Mouse (Mus musculus) MEL (cell line): ENCODE measurements around the gene Gm49661. TPM values are rescaled to one million over a fixed set of nuclear protein-coding genes. Genes with fewer than 3 reads are reported as not detected.

Experiments
- DNase-seq: peaks from one replicate; pipeline ENCODE4 v3.0.0; 2011; ENCODE audit warnings: low read depth, low spot score
- H3K27ac ChIP-seq: 2 replicates; pipeline ENCODE4 v1.5.1; 2012; ENCODE audit warnings: low read depth, mild to moderate bottlenecking, control low read depth, low read length, moderate library complexity; ENCODE audit not compliant: control insufficient read depth
- H3K27me3 ChIP-seq, 2 experiments: fragments of 150-350 bp in 1 of 2; sonication (generic) in 1 of 2; 2 replicates each; pipeline ENCODE4 v1.6.1; 2012; ENCODE audit warnings: low read length in 2 of 2, mild to moderate bottlenecking in 2 of 2, improper control_type of control experiment in 1 of 2, moderate library complexity in 1 of 2; ENCODE audit not compliant: insufficient read depth in 2 of 2, control insufficient read depth in 1 of 2
- H3K36me3 ChIP-seq, 2 experiments: 2 replicates each; pipeline ENCODE4 v1.6.1; 2012 to 2014; ENCODE audit warnings: low read length in 2 of 2, improper control_type of control experiment in 1 of 2, inconsistent platforms in 1 of 2, mild to moderate bottlenecking in 1 of 2; ENCODE audit not compliant: insufficient read depth in 2 of 2, control insufficient read depth in 1 of 2
- H3K4me1 ChIP-seq, 2 experiments: fragments of 150-350 bp in 1 of 2; sonication (generic) in 1 of 2; 2 replicates each; pipeline ENCODE4 v1.6.1; 2012; ENCODE audit warnings: low read length in 2 of 2, improper control_type of control experiment in 1 of 2, mild to moderate bottlenecking in 1 of 2; ENCODE audit not compliant: insufficient read depth in 2 of 2, control insufficient read depth in 1 of 2
- H3K4me3 ChIP-seq, 2 experiments: fragments of 150-350 bp in 1 of 2; sonication (generic) in 1 of 2; 2 replicates each; pipeline ENCODE4 v1.5.1; 2012; ENCODE audit warnings: low read depth in 2 of 2, low read length in 2 of 2, mild to moderate bottlenecking in 2 of 2, moderate library complexity in 2 of 2, control low read depth in 1 of 2, improper control_type of control experiment in 1 of 2; ENCODE audit not compliant: control insufficient read depth in 1 of 2, insufficient read depth in 1 of 2
- H3K79me2 ChIP-seq: 2 replicates; pipeline ENCODE4 v1.6.1; 2012; ENCODE audit warnings: mild to moderate bottlenecking, low read length, moderate library complexity; ENCODE audit not compliant: control insufficient read depth, poor library complexity, insufficient read depth
- H3K9ac ChIP-seq: 2 replicates; pipeline ENCODE4 v1.6.1; 2012; ENCODE audit warnings: low read depth, mild to moderate bottlenecking, control low read depth, low read length, moderate library complexity; ENCODE audit not compliant: control insufficient read depth, poor library complexity, severe bottlenecking
- H3K9me3 ChIP-seq: fragments of 150-350 bp; sonication (generic); replicated peaks from 2 replicates; pipeline ENCODE4 v1.6.1; 2012; ENCODE audit warnings: mild to moderate bottlenecking, low read length, improper control_type of control experiment, moderate library complexity; ENCODE audit not compliant: insufficient read depth
- BHLHE40 ChIP-seq: IDR thresholded peaks from 2 replicates; pipeline ENCODE4 v1.6.1; 2012; ENCODE audit warnings: low read depth, mild to moderate bottlenecking, inconsistent platforms, low read length, improper control_type of control experiment, borderline replicate concordance
- CTCF ChIP-seq, 3 experiments: IDR thresholded peaks in 2 of 3; conservative IDR thresholded peaks in 1 of 3; 2 replicates each; pipeline ENCODE4 v1.5.1; 2011 to 2012; ENCODE audit warnings: low read length in 3 of 3, low read depth in 2 of 3, mild to moderate bottlenecking in 2 of 3, improper control_type of control experiment in 1 of 3, inconsistent platforms in 1 of 3, mixed read lengths in 1 of 3, moderate library complexity in 1 of 3; ENCODE audit not compliant: control insufficient read depth in 1 of 3, insufficient read depth in 1 of 3, poor library complexity in 1 of 3, severe bottlenecking in 1 of 3
- EP300 ChIP-seq, 2 experiments: IDR thresholded peaks; 2 replicates each; pipeline ENCODE4 v1.6.1; 2011; ENCODE audit warnings: improper control_type of control experiment in 2 of 2, low read length in 2 of 2, low read depth in 1 of 2, mild to moderate bottlenecking in 1 of 2
- GABPA ChIP-seq: IDR thresholded peaks from 2 replicates; pipeline ENCODE4 v1.6.1; 2012; ENCODE audit warnings: low read depth, mild to moderate bottlenecking, inconsistent platforms, low read length, improper control_type of control experiment, moderate library complexity
- GATA1 ChIP-seq: IDR thresholded peaks from 2 replicates; pipeline ENCODE4 v1.6.1; 2011; ENCODE audit warnings: low read depth, low read length, improper control_type of control experiment
- HCFC1 ChIP-seq: IDR thresholded peaks from 2 replicates; pipeline ENCODE4 v1.6.1; 2012; ENCODE audit warnings: low read depth, mild to moderate bottlenecking, inconsistent platforms, low read length, improper control_type of control experiment, moderate library complexity
- JUND ChIP-seq: IDR thresholded peaks from 2 replicates; pipeline ENCODE4 v1.6.1; 2011; ENCODE audit warnings: low read depth, mild to moderate bottlenecking, improper control_type of control experiment, low read length
- KAT2A ChIP-seq: conservative IDR thresholded peaks from 2 replicates; pipeline ENCODE4 v1.6.1; 2012; ENCODE audit warnings: low read depth, low read length, improper control_type of control experiment, inconsistent platforms
- MAZ ChIP-seq: IDR thresholded peaks from 2 replicates; pipeline ENCODE4 v1.6.1; 2012; ENCODE audit warnings: low read depth, mild to moderate bottlenecking, inconsistent platforms, low read length, improper control_type of control experiment
- MEF2A ChIP-seq: IDR thresholded peaks from 2 replicates; pipeline ENCODE4 v1.6.1; 2014; ENCODE audit warnings: low read depth, mild to moderate bottlenecking, inconsistent platforms, low read length, improper control_type of control experiment; ENCODE audit not compliant: poor library complexity, insufficient replicate concordance, severe bottlenecking; ENCODE audit errors: extremely low read depth
- NELFE ChIP-seq: IDR thresholded peaks from 2 replicates; pipeline ENCODE4 v1.6.1; 2011; ENCODE audit warnings: low read depth, low read length, improper control_type of control experiment
- NRF1 ChIP-seq: IDR thresholded peaks from 2 replicates; pipeline ENCODE4 v1.6.1; 2014; ENCODE audit warnings: low read depth, mild to moderate bottlenecking, inconsistent platforms, low read length, improper control_type of control experiment, moderate library complexity; ENCODE audit not compliant: poor library complexity, insufficient read depth, severe bottlenecking
- POLR2AphosphoS2 ChIP-seq: IDR thresholded peaks from 2 replicates; pipeline ENCODE4 v1.6.1; 2011; ENCODE audit warnings: low read length, improper control_type of control experiment
- RAD21 ChIP-seq: IDR thresholded peaks from 2 replicates; pipeline ENCODE4 v1.6.1; 2011; ENCODE audit warnings: mild to moderate bottlenecking, low read depth, low read length, improper control_type of control experiment
- RCOR1 ChIP-seq: IDR thresholded peaks from 2 replicates; pipeline ENCODE4 v1.6.1; 2012; ENCODE audit warnings: low read depth, mild to moderate bottlenecking, inconsistent platforms, low read length, improper control_type of control experiment
- SMC3 ChIP-seq: IDR thresholded peaks from 2 replicates; pipeline ENCODE4 v1.6.1; 2011; ENCODE audit warnings: low read depth, low read length, improper control_type of control experiment
- TBP ChIP-seq: IDR thresholded peaks from 2 replicates; pipeline ENCODE4 v1.8.0; 2011; ENCODE audit warnings: low read depth, low read length, improper control_type of control experiment
- UBTF ChIP-seq: IDR thresholded peaks from 2 replicates; pipeline ENCODE4 v1.6.1; 2012; ENCODE audit warnings: low read depth, mild to moderate bottlenecking, inconsistent platforms, low read length, improper control_type of control experiment, moderate library complexity, borderline replicate concordance; ENCODE audit not compliant: insufficient read depth
- USF1 ChIP-seq: IDR thresholded peaks from 2 replicates; pipeline ENCODE4 v1.6.1; 2014; ENCODE audit warnings: low read depth, mild to moderate bottlenecking, inconsistent platforms, low read length, improper control_type of control experiment, moderate library complexity
- ZC3H11A ChIP-seq: IDR thresholded peaks from 2 replicates; pipeline ENCODE4 v1.6.1; 2012; ENCODE audit warnings: low read depth, mild to moderate bottlenecking, inconsistent platforms, low read length, improper control_type of control experiment
- ZKSCAN1 ChIP-seq: IDR thresholded peaks from 2 replicates; pipeline ENCODE4 v1.6.1; 2012; ENCODE audit warnings: low read depth, mild to moderate bottlenecking, inconsistent platforms, low read length, improper control_type of control experiment, moderate library complexity
- ZMIZ1 ChIP-seq: IDR thresholded peaks from 2 replicates; pipeline ENCODE4 v1.6.1; 2012; ENCODE audit warnings: low read depth, mild to moderate bottlenecking, inconsistent platforms, low read length, improper control_type of control experiment, moderate library complexity
- ZNF384 ChIP-seq: IDR thresholded peaks from 2 replicates; pipeline ENCODE4 v1.6.1; 2012; ENCODE audit warnings: low read depth, mild to moderate bottlenecking, inconsistent platforms, low read length, improper control_type of control experiment
- polyA plus RNA-seq, 2 experiments: library from polyadenylated mRNA; stranded (reverse) in 1 of 2; unstranded in 1 of 2; fragments of >175 nt in 1 of 2; fragments of >200 nt in 1 of 2; gene quantifications; 2 replicates each; pipeline versions ENCODE4 v1.2.1 to v1.2.4; 2012; ENCODE audit warnings: low replicate concordance in 2 of 2, low read depth in 1 of 2; ENCODE audit not compliant: insufficient read length in 2 of 2, insufficient read depth in 1 of 2, missing spikeins in 1 of 2
- total RNA-seq: library from RNA; depleted of rRNA; stranded (reverse); fragments of 300-350 nt; gene quantifications from 2 replicates; pipeline ENCODE4 v1.2.3, GENCODE M21; 2012

Gene Gm49661
- total and polyA plus RNA-seq, 3 experiments, result 4.7 TPM; not detected in 2

GRCm38 (mm10) chr8:84987903-84988302, 18.7 kb upstream of the Gm49661 start:
- H3K27me3 ChIP-seq, result no peaks in the 10 kb centered on the region
- H3K36me3 ChIP-seq, result peaks cover 0 to 33% of the 10 kb centered on the region in 2 experiments; a peak in 2 of 4 replicates
- TF ChIP-seq ZKSCAN1 (no peak), MEF2A (no peak)
- no peak overlapping the region for H3K4me3 ChIP-seq
- H3K9ac ChIP-seq, result no peak overlapping the region
- no peak overlapping the region for H3K27ac ChIP-seq
- peaks cover 1 to 40% of the 10 kb centered on the region in 2 experiments for H3K4me1 ChIP-seq
- H3K9me3 ChIP-seq, result no peaks in the 10 kb centered on the region
- DNase-seq, result no peak
- H3K79me2 ChIP-seq, result peaks cover 6% of the 10 kb centered on the region; the same call in 1 of the 2 replicates

GRCm38 (mm10) chr8:84987388-84987787, 18.2 kb upstream of the Gm49661 start:
- Histone ChIP-seq H3K9me3 (no peaks in the 10 kb centered on the region), H3K79me2 (peaks cover 6% of the 10 kb centered on the region; the same call in 1 of the 2 replicates), H3K4me3 (no peak overlapping the region), H3K27me3 (no peaks in the 10 kb centered on the region), H3K27ac (peak overlapping the region; percentile 91), H3K4me1 (peaks cover 4 to 46% of the 10 kb centered on the region in 2 experiments), H3K9ac (no peak overlapping the region; the same call in none of the 2 replicates), H3K36me3 (peaks cover 0 to 37% of the 10 kb centered on the region in 2 experiments; a peak in 2 of 4 replicates)
- DNase-seq, result no peak
- TF ChIP-seq ZC3H11A (no peak), POLR2AphosphoS2 (no peak)

- Histone ChIP-seq H3K9me3 (no peaks in the 10 kb centered on the region), H3K79me2 (peaks cover 6% of the 10 kb centered on the region; the same call in 1 of the 2 replicates), H3K27me3 (no peaks in the 10 kb centered on the region), H3K9ac (peak overlapping the region; percentile 88), H3K36me3 (peaks cover 0 to 46% of the 10 kb centered on the region in 2 experiments; a peak in 2 of 4 replicates), H3K27ac (peak overlapping the region; percentile 91), H3K4me3 (peak overlapping the region; percentile 61 to 65), H3K4me1 (peaks cover 10 to 55% of the 10 kb centered on the region in 2 experiments)
- DNase-seq, result peak; percentile 84
- TF ChIP-seq GATA1 (peak; percentile 98), ZKSCAN1 (no peak), ZMIZ1 (no peak), SMC3 (no peak), NRF1 (no peak), GABPA (no peak; the same call in 1 of the 2 replicates), POLR2AphosphoS2 (no peak), CTCF (IDR thresholded peaks at IDR 0.05 in 2 of 3, conservative IDR thresholded peaks at IDR 0.05 in 1 of 3; ENCODE audit: control insufficient read depth in 1 of 3, insufficient read depth in 1 of 3, low read depth in 2 of 3, low read length in 3 of 3, poor library complexity in 1 of 3, severe bottlenecking in 1 of 3) (no peak), RCOR1 (peak; percentile 85), NELFE (no peak), MEF2A (no peak; the same call in 1 of the 2 replicates), EP300 (IDR thresholded peaks at IDR 0.05; ENCODE audit: low read depth in 1 of 2, low read length in 2 of 2) (peak; percentile 86 to 89), KAT2A (no peak; the same call in 1 of the 2 replicates), MAZ (no peak), ZC3H11A (no peak), UBTF (no peak), RAD21 (no peak), HCFC1 (no peak; the same call in 1 of the 2 replicates), BHLHE40 (no peak), ZNF384 (no peak), JUND (no peak), TBP (no peak), USF1 (no peak)
Measured at GRCm38 (mm10) chr8:84986379-84986945, 17.2 kb upstream of the Gm49661 start.
